Mouse (Mus musculus): ENCODE measurements around the gene Dlgap1.

- TF ChIP-seq EP300 (IDR thresholded peaks at IDR 0.05; ENCODE audit: low read depth) (no peak), CTCF (IDR thresholded peaks at IDR 0.05; ENCODE audit: low read depth) (no peak)
These were observed 692.5 kb downstream of the Dlgap1 start for GRCm38 (mm10) chr17:70661382-70661781.
